Mouse (Mus musculus) bone marrow macrophage, adult 2 months (primary cell): ENCODE data around the gene Gclc. TPM values are rescaled to one million over a fixed set of nuclear protein-coding genes. Genes with fewer than 3 reads are reported as not detected.

Experiments
- H3K27ac ChIP-seq: 2 replicates; pipeline ENCODE4 v1.5.1; 2012; ENCODE audit warnings: low read depth, low read length; ENCODE audit not compliant: insufficient read depth
- H3K4me1 ChIP-seq: 2 replicates; pipeline ENCODE4 v1.6.1; 2012; ENCODE audit warnings: low read length; ENCODE audit not compliant: control insufficient read depth, insufficient read depth
- H3K4me3 ChIP-seq: 2 replicates; pipeline ENCODE4 v1.5.1; 2012; ENCODE audit warnings: mild to moderate bottlenecking, low read length, moderate library complexity; ENCODE audit not compliant: insufficient read depth
- CTCF ChIP-seq: IDR thresholded peaks from 2 replicates; pipeline ENCODE4 v1.5.1; 2012; ENCODE audit warnings: low read depth, mild to moderate bottlenecking, low read length, moderate library complexity
- POLR2A ChIP-seq: IDR thresholded peaks from 2 replicates; pipeline ENCODE4 v1.6.1; 2012; ENCODE audit warnings: mild to moderate bottlenecking, low read depth, low read length, borderline replicate concordance
- polyA plus RNA-seq: library from polyadenylated mRNA; stranded (reverse); fragments of >200 nt; gene quantifications from 2 replicates; pipeline ENCODE4 v1.2.4, GENCODE M21; 2012; ENCODE audit not compliant: missing spikeins, insufficient read depth, insufficient read length

Gene Gclc
- polyA plus RNA-seq, 1 experiment, result 27.8 TPM

DNA sequence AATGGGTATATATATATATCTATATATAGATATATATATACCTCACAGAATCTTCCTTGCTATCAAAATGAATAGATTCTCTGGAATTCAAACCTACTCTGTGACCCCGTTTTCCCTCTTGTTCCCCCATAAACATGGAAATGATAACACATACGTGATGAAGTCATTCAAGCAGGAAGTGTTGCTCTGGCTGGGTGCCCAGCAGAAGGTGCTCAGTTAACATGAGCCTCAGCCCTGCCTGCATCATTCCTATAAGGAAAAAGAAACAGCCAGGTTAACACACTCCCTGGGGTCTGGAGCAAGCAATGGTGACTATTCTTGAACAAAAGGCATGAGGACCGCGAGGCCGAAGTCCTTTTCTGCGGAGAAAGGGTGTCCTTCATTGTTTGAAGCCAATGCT, 54.1 kb downstream of the Gclc start:
- Histone ChIP-seq H3K27ac (no peak overlapping the region), H3K4me1 (peaks cover 7% of the 10 kb centered on the region), H3K4me3 (no peak overlapping the region)
- TF ChIP-seq CTCF (no peak), POLR2A (no peak)

DNA sequence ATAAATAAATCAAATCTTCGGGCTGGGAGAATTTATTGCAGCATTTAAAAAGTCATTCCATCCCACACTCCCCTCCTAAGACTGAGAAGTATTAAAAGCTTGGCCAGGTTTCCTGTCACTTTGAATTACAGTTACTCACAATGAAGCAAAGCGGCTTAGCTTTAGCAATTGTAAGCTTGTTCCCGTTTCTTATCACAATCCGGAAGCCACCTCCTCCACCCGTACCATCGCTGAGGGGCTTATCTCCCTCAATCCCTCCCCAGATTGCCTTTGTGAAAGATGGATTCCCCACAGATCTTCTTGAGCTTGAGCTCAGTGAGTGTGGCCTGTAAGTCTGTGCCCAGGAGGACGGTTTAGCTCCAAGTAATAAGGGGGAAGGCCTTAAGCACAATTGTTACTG, 64.5 kb downstream of the Gclc start:
- H3K4me3 ChIP-seq, result no peak overlapping the region
- peaks cover 15% of the 10 kb centered on the region for H3K4me1 ChIP-seq
- TF ChIP-seq POLR2A (no peak), CTCF (no peak)
- H3K27ac ChIP-seq, result no peak overlapping the region

DNA sequence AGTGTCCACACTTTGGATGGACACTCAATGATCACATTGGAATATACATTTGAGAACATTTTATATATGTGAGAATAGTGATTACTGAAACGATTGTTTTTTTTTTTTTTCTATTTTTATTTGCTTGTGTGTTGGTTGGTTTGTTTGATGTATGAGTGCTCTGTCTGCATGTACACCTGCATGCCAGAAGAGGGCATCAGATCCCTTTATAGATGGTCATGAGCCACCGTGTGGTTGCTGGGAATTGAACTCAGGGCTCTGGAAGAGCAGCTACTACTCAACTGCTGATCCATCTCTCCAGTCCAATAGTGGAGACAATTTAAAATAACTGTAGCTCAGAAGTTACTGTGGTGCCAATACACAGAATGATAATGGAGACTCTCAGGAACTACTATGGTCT, 65.0 kb downstream of the Gclc start:
- H3K4me1 ChIP-seq, result peaks cover 16% of the 10 kb centered on the region
- H3K4me3 ChIP-seq, result no peak overlapping the region
- no peak overlapping the region for H3K27ac ChIP-seq
- TF ChIP-seq POLR2A (no peak), CTCF (0 out of 2 replicates have a peak, but pooled peaks have one; percentile 14)

- H3K27ac ChIP-seq, result peak overlapping the region; percentile 35
- H3K4me3 ChIP-seq, result no peak overlapping the region
Observed at GRCm38 (mm10) chr9:77820836-77821235, 66.5 kb downstream of the Gclc start.

GRCm38 (mm10) chr9:77825380-77825961, 71.1 kb downstream of the Gclc start:
- peak overlapping the region; percentile 91 for H3K27ac ChIP-seq
- H3K4me1 ChIP-seq, result peaks cover 49% of the 10 kb centered on the region
- peak overlapping the region; percentile 23; the same call in 1 of the 2 replicates for H3K4me3 ChIP-seq
- TF ChIP-seq CTCF (no peak), POLR2A (no peak)

More at GRCm38 (mm10) chr9:77820836-77821235, 66.5 kb downstream of the Gclc start:
- H3K4me1 ChIP-seq, result peaks cover 23% of the 10 kb centered on the region
- TF ChIP-seq CTCF, result no peak
- TF ChIP-seq POLR2A, result no peak

GRCm38 (mm10) chr9:77826237-77826636, 71.9 kb downstream of the Gclc start:
- TF ChIP-seq POLR2A (no peak), CTCF (no peak)
- peak overlapping the region; percentile 91 for H3K27ac ChIP-seq

GRCm38 (mm10) chr9:77828531-77828965, 74.2 kb downstream of the Gclc start:
- Histone ChIP-seq H3K27ac (peak overlapping the region; percentile 97), H3K4me3 (peak overlapping the region; percentile 5; the same call in 1 of the 2 replicates), H3K4me1 (peaks cover 39% of the 10 kb centered on the region)
- no peak for TF ChIP-seq CTCF
- TF ChIP-seq POLR2A, result no peak

More at GRCm38 (mm10) chr9:77826237-77826636, 71.9 kb downstream of the Gclc start:
- Histone ChIP-seq H3K4me1 (peaks cover 43% of the 10 kb centered on the region), H3K4me3 (no peak overlapping the region)

- Histone ChIP-seq H3K27ac (no peak overlapping the region), H3K4me3 (no peak overlapping the region), H3K4me1 (peaks cover 23% of the 10 kb centered on the region)
- no peak for TF ChIP-seq CTCF
- no peak for TF ChIP-seq POLR2A
Observed at GRCm38 (mm10) chr9:77834259-77834993, 80.1 kb downstream of the Gclc start.

DNA sequence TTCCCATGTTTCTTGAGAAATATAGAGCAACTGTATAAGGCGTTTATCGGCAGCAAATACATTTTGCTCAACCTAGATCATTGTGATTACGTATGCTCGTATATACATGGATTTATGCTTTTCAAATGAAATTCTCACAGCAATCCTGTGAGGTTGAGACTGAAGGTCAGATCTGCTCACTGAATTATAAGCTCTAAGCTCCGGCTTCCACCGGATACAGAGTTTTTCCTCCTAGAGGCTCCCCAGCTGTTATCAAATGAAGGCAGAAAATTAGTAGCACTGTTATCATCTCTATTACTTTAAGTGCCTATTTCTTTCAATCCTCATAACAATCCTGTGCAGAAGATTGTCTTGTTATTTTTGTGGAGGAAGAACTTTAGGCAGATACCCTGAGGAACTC, 80.8 kb downstream of the Gclc start:
- no peak overlapping the region for H3K27ac ChIP-seq
- TF ChIP-seq CTCF (no peak), POLR2A (no peak)
- H3K4me3 ChIP-seq, result no peak overlapping the region
- H3K4me1 ChIP-seq, result peaks cover 22% of the 10 kb centered on the region

- Histone ChIP-seq H3K4me1 (peaks cover 22% of the 10 kb centered on the region), H3K27ac (no peak overlapping the region), H3K4me3 (no peak overlapping the region)
- TF ChIP-seq CTCF (no peak), POLR2A (no peak)
Observed at GRCm38 (mm10) chr9:77835756-77836155, 81.4 kb downstream of the Gclc start.
